Mouse (Mus musculus) heart, postnatal 0 days (tissue): ENCODE measurements at regions not wholly inside any gene's neighbourhood (a gene's known extent, or its start where the extent isn't known, plus 50 kb on each side); places are given as distances from the start of the nearest gene placed in this dataset.

Source experiments
- ATAC-seq: fragments of 200-750 bp; cut with Nextera tagmentation; 2 replicates; pipeline ENCODE4 v1.8.0; 2017; ENCODE audit warnings: low read depth, moderate number of reproducible peaks, moderate library complexity; ENCODE audit not compliant: insufficient read depth
- DNase-seq: peaks from one replicate; pipeline ENCODE4 v3.0.0-alpha.2; 2016; ENCODE audit warnings: low spot score
- H3K27ac ChIP-seq: fragments of 300-500 bp; sonication (generic); 2 replicates; pipeline ENCODE4 v1.5.1; 2014; ENCODE audit warnings: low read depth, mild to moderate bottlenecking
- H3K27me3 ChIP-seq: fragments of 300-500 bp; sonication (generic); 2 replicates; pipeline ENCODE4 v1.6.1; 2014; ENCODE audit warnings: low read length, mixed read lengths; ENCODE audit not compliant: control insufficient read depth, insufficient read depth
- H3K36me3 ChIP-seq: fragments of 300-500 bp; sonication (generic); replicated peaks from 2 replicates; pipeline ENCODE4 v1.6.1; 2014; ENCODE audit warnings: low read length, mixed read lengths; ENCODE audit not compliant: control insufficient read depth, insufficient read depth
- H3K4me1 ChIP-seq: fragments of 300-500 bp; sonication (generic); 2 replicates; pipeline ENCODE4 v1.6.1; 2014; ENCODE audit warnings: antibody characterized with exemption; ENCODE audit not compliant: control insufficient read depth, insufficient read depth
- H3K4me2 ChIP-seq: fragments of 300-500 bp; sonication (generic); 2 replicates; pipeline ENCODE4 v1.6.1; 2014; ENCODE audit warnings: low read depth, mild to moderate bottlenecking, low read length, moderate library complexity
- H3K4me3 ChIP-seq: fragments of 300-500 bp; sonication (generic); 2 replicates; pipeline ENCODE4 v1.5.1; 2014; ENCODE audit warnings: low read depth, low read length
- H3K9ac ChIP-seq: fragments of 300-500 bp; sonication (generic); replicated peaks from 2 replicates; pipeline ENCODE4 v1.6.1; 2014; ENCODE audit warnings: low read depth, low read length, mixed read lengths
- H3K9me3 ChIP-seq: fragments of 300-500 bp; sonication (generic); replicated peaks from 2 replicates; pipeline ENCODE4 v1.6.1; 2016; ENCODE audit warnings: low read length; ENCODE audit not compliant: control insufficient read depth
- CTCF ChIP-seq: IDR thresholded peaks from 2 replicates; pipeline ENCODE4 v1.5.1; 2016; ENCODE audit warnings: antibody characterized with exemption, control low read depth, low read depth
- EP300 ChIP-seq: IDR thresholded peaks from 2 replicates; pipeline ENCODE4 v1.6.1; 2016; ENCODE audit warnings: antibody characterized with exemption, low read depth
- WGBS: fragments of 180-500 bp; shearing (Covaris S2); extraction: QIAGEN DNeasy Blood & Tissue Kit; methylation state at CpG from one replicate; pipeline ENCODE4 v1.1.7; 2014; 5-methylcytosine and 5-hydroxymethylcytosine counted together

- ATAC-seq (no peak), DNase-seq (no peak)
- Histone ChIP-seq H3K4me3 (no peak overlapping the region), H3K9ac (no peak overlapping the region), H3K4me2 (no peak overlapping the region), H3K36me3 (no peaks in the 10 kb centered on the region), H3K27ac (no peak overlapping the region), H3K4me1 (no peaks in the 10 kb centered on the region), H3K27me3 (no peaks in the 10 kb centered on the region), H3K9me3 (no peaks in the 10 kb centered on the region)
- TF ChIP-seq CTCF, result no peak
- TF ChIP-seq EP300, result no peak
- WGBS, result 24% methylated on average over 2 of the region's 2 CpGs
Observed at GRCm38 (mm10) chr1:19973981-19974380, 643.9 kb downstream of the Pkhd1 start.

DNA sequence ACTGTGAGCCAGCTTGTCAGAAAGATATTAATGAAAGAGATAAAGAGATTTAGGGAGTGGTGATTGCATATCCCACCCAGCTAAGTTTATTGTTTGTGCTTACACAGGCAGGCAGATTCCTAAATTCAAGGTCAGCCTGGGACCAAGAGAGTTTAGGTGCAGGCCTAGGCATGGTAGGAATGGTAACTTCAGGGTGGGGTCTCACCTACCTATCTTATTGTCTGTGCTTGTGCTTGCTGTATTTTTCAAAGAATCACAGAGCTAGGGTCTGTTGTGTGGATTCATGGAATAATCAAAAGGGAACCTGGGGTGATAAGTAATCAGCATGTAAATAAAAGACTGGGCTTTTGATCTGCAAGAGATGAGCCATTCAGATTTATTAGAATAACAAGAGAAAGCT is 642.4 kb downstream of the Pkhd1 start:
- H3K9ac ChIP-seq, result no peak overlapping the region
- ATAC-seq, result no peak
- H3K4me2 ChIP-seq, result no peak overlapping the region
- no peak for DNase-seq
- no peaks in the 10 kb centered on the region for H3K36me3 ChIP-seq
- TF ChIP-seq EP300 (no peak), CTCF (no peak)
- no peaks in the 10 kb centered on the region for H3K9me3 ChIP-seq
- no peak overlapping the region for H3K4me3 ChIP-seq
- H3K4me1 ChIP-seq, result no peaks in the 10 kb centered on the region
- no peaks in the 10 kb centered on the region for H3K27me3 ChIP-seq
- H3K27ac ChIP-seq, result no peak overlapping the region

DNA sequence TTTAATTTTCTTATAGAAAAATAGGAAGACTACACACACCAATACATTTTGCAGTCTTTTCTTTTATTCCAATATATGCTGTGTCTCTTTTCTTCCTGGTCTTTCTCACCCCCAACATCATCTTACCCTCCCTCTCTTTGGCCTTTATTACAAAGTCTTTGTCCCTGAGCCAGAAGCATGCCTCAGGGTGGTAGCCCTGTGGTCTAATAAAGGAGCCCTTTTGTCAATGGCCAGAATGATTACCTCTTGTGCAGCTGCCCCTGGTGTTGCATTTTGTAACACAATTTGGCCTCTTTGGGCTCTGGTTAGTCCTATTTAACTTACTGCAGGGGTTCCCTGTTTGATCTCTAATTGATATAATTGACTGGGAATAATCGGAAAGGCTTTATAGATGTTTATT is 636.7 kb downstream of the Pkhd1 start:
- Histone ChIP-seq H3K9ac (no peak overlapping the region), H3K36me3 (no peaks in the 10 kb centered on the region), H3K9me3 (no peaks in the 10 kb centered on the region), H3K4me1 (no peaks in the 10 kb centered on the region), H3K27ac (no peak overlapping the region), H3K4me3 (no peak overlapping the region), H3K27me3 (no peaks in the 10 kb centered on the region), H3K4me2 (no peak overlapping the region)
- TF ChIP-seq EP300 (no peak), CTCF (no peak)
- ATAC-seq, result no peak
- 77% methylated on average over 1 of the region's 1 CpGs for WGBS
- DNase-seq, result no peak

DNA sequence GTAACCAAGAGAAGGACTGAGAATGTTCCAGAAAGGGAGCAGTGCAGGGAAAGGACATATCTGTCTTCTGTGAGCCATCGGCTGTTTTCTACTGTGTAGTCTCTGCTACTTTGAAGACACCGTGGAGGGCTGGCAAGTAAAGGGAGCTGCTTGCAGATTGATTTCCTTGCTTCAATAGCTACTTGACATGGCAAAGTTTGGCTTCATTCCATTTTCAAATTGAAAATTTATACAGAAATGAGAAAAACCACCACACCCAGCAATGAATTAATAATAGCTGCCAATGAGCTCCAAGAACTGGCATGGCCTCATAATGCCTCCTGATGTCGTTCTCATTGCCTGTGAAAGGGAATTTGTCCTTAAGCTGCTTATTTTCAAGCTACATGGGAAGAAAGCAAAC is 635.1 kb downstream of the Pkhd1 start:
- Histone ChIP-seq H3K4me3 (no peak overlapping the region), H3K36me3 (no peaks in the 10 kb centered on the region), H3K4me2 (no peak overlapping the region), H3K27ac (no peak overlapping the region), H3K9ac (no peak overlapping the region), H3K9me3 (no peaks in the 10 kb centered on the region), H3K4me1 (no peaks in the 10 kb centered on the region), H3K27me3 (no peaks in the 10 kb centered on the region)
- ATAC-seq, result no peak
- WGBS, result 70% methylated on average over 3 of the region's 3 CpGs
- no peak for TF ChIP-seq CTCF
- no peak for TF ChIP-seq EP300
- no peak for DNase-seq

- TF ChIP-seq EP300, result no peak
- no peaks in the 10 kb centered on the region for H3K9me3 ChIP-seq
- no peak for DNase-seq
- H3K9ac ChIP-seq, result no peak overlapping the region
- no peak for ATAC-seq
- H3K4me2 ChIP-seq, result no peak overlapping the region
- no peak overlapping the region for H3K27ac ChIP-seq
- H3K4me3 ChIP-seq, result no peak overlapping the region
- no peaks in the 10 kb centered on the region for H3K4me1 ChIP-seq
- H3K27me3 ChIP-seq, result no peaks in the 10 kb centered on the region
- H3K36me3 ChIP-seq, result no peaks in the 10 kb centered on the region
- WGBS, result 26% methylated on average over 2 of the region's 2 CpGs
Observed at GRCm38 (mm10) chr1:19983504-19983903, 634.4 kb downstream of the Pkhd1 start.

- Histone ChIP-seq H3K9me3 (no peaks in the 10 kb centered on the region), H3K27ac (no peak overlapping the region), H3K27me3 (no peaks in the 10 kb centered on the region), H3K4me2 (no peak overlapping the region), H3K9ac (no peak overlapping the region), H3K4me1 (no peaks in the 10 kb centered on the region), H3K4me3 (no peak overlapping the region), H3K36me3 (no peaks in the 10 kb centered on the region)
- no peak for DNase-seq
- WGBS, result 49% methylated on average over 4 of the region's 4 CpGs
- no peak for ATAC-seq
- TF ChIP-seq EP300, result no peak
- TF ChIP-seq CTCF, result no peak
Observed at GRCm38 (mm10) chr1:19989921-19990320, 627.9 kb downstream of the Pkhd1 start.
